Mouse (Mus musculus) ES-E14 (cell line): ENCODE measurements at regions not wholly inside any gene's neighbourhood (a gene's known extent, or its start where the extent isn't known, plus 50 kb on each side); places are given as distances from the start of the nearest gene placed in this dataset.

ENCODE experiments used
- CHD2 ChIP-seq: IDR thresholded peaks from 2 replicates; pipeline ENCODE4 v1.6.1; 2014; ENCODE audit warnings: mild to moderate bottlenecking, low read depth, low read length, inconsistent platforms
- HCFC1 ChIP-seq: IDR thresholded peaks from 2 replicates; pipeline ENCODE4 v1.6.1; 2012; ENCODE audit warnings: low read length, inconsistent platforms, borderline replicate concordance; ENCODE audit not compliant: insufficient read depth
- MAFK ChIP-seq: IDR thresholded peaks from 2 replicates; pipeline ENCODE4 v1.6.1; 2014; ENCODE audit warnings: mild to moderate bottlenecking, low read depth, low read length, inconsistent platforms; ENCODE audit not compliant: insufficient read depth
- ZC3H11A ChIP-seq: IDR thresholded peaks from 2 replicates; pipeline ENCODE4 v1.6.1; 2012; ENCODE audit warnings: low read depth, mild to moderate bottlenecking, inconsistent platforms, low read length, borderline replicate concordance
- ZNF384 ChIP-seq: IDR thresholded peaks from 2 replicates; pipeline ENCODE4 v1.6.1; 2012; ENCODE audit warnings: low read depth, low read length, inconsistent platforms

- no peak for TF ChIP-seq ZC3H11A
- no peak for TF ChIP-seq CHD2
- TF ChIP-seq HCFC1, result no peak
- no peak for TF ChIP-seq MAFK
- no peak for TF ChIP-seq ZNF384
Observed at GRCm38 (mm10) chr19:54533858-54534257, 489.9 kb downstream of the Adra2a start.
